Mouse (Mus musculus): ENCODE measurements around the gene Zcchc18. TPM values are rescaled to one million over a fixed set of nuclear protein-coding genes. Genes with fewer than 3 reads are reported as not detected.
A peak's percentile ranks its signal among the peaks of the same experiment; 100 is the strongest.
"Not testable (repeated sequence)": the region's sequence is repeated elsewhere in the genome, so short reads cannot be mapped to it uniquely, and the experiment has no call there.

Zcchc18 gene
- 7.7 and 8.4 TPM in 2 replicates for polyA plus RNA-seq (2015; fragmentation: Nextera tagmentation; extraction: Ambion mirVana)

DNA sequence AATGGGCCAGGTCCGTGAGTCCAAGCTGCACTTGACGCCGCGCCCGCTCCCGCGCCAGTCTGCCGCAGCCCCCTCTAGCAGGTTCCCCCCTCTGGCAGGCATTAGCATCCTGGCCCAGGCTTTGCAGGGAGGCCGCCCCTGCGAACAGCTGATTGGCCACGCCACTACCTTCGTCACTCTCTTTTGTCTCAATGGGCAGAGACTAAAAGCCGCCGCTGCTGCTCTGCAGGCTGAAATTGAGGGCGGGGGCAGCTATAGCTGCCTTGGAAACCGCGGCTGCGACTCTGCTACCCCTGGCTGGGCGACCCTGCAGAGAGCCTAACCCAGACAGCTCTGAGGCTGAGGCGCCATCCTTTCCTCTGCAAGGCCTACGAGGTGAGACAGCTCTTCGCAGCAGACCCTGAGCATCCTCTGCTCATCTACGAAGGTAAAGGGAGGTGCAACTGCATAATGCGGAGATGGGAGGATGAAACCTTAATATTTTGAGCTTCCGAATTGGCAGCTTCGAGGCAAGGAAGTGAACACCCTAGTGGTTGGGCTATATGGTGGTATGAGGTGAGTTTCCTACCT is at the start of gene Zcchc18:
Gene Zcchc18, plus strand, starts transcription at position 178 of the 570 bp plus-strand sequence.
- 26% methylated on average over 26 of the region's 26 CpGs for WGBS
- Histone ChIP-seq H3K36me3 (ENCODE audit: control insufficient read depth, insufficient read depth) (no peaks in the 10 kb centered on the region), H3K9me3 (ENCODE audit: control insufficient read depth) (no peaks in the 10 kb centered on the region), H3K4me3 (ENCODE audit: low read depth, low read length) (peak within 1 kb of the TSS; percentile 34), H3K27me3 (replicated peaks; ENCODE audit: control insufficient read depth, insufficient read depth, low read length) (0 out of 2 replicates have a peak, but pooled peaks cover 4% of the 10 kb centered on the region), H3K27ac (ENCODE audit: low read depth, low read length) (no peak within 1 kb of the TSS), H3K4me1 (replicated peaks; ENCODE audit: control insufficient read depth, insufficient read depth, low read length) (no peaks in the 10 kb centered on the region), H3K4me2 (replicated peaks; ENCODE audit: low read depth) (peak within 1 kb of the TSS; percentile 60), H3K9ac (ENCODE audit: low read depth, low read length) (no peak within 1 kb of the TSS)
- 0 out of 2 replicates have a peak, but pooled peaks have one; percentile 31 for ATAC-seq
- TF ChIP-seq CTCF (IDR thresholded peaks at IDR 0.05; ENCODE audit: low read depth): no peak

GRCm38 (mm10) chrX:136957583-136958279 is 35.2 kb upstream of the Zcchc18 start:
- 26% methylated on average over 13 of the region's 13 CpGs for whole genome bisulfite sequencing
- not testable (repeated sequence) for H3K4me1 ChIP-seq (replicated peaks; ENCODE audit: control insufficient read depth, insufficient read depth, low read length); H3K27me3 ChIP-seq (replicated peaks; ENCODE audit: control insufficient read depth, insufficient read depth, low read length); H3K9me3 ChIP-seq (ENCODE audit: control insufficient read depth); H3K9ac ChIP-seq (ENCODE audit: low read depth, low read length); H3K27ac ChIP-seq (ENCODE audit: low read depth, low read length); H3K36me3 ChIP-seq (ENCODE audit: control insufficient read depth, insufficient read depth)
- ATAC-seq: peak; percentile 98
- Histone ChIP-seq H3K4me3 (ENCODE audit: low read depth, low read length) (0 out of 2 replicates have a peak overlapping the region, but pooled peaks have one; percentile 14), H3K4me2 (replicated peaks; ENCODE audit: low read depth) (peak overlapping the region; percentile 54)

DNA sequence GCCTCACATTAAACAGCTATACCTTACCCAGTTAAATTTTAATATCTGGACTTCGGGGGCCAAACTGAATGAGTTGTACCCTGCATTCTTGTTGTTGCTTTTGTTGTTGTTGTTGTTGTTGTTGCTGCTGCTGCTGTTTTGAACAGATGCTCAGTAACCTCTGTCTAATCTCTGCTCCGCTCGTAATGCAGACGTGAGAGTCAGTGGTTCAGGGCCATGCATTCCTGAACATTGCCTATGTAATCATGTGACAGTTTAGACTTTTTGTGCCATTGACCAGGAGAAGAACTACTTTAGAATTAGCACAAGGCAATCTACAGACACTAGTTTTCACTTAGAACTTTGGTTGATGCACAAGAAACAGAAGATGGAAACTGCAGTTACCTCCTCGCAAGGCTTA is 34.7 kb upstream of the Zcchc18 start:
- not testable (repeated sequence) for H3K9ac ChIP-seq (ENCODE audit: low read depth, low read length); H3K4me1 ChIP-seq (replicated peaks; ENCODE audit: control insufficient read depth, insufficient read depth, low read length); H3K4me3 ChIP-seq (ENCODE audit: low read depth, low read length); H3K27ac ChIP-seq (ENCODE audit: low read depth, low read length); H3K9me3 ChIP-seq (ENCODE audit: control insufficient read depth); ATAC-seq; H3K36me3 ChIP-seq (ENCODE audit: control insufficient read depth, insufficient read depth); H3K27me3 ChIP-seq (replicated peaks; ENCODE audit: control insufficient read depth, insufficient read depth, low read length)
- H3K4me2 ChIP-seq (replicated peaks; ENCODE audit: low read depth): peak overlapping the region; percentile 54
- 51% methylated on average over 5 of the region's 5 CpGs for WGBS

GRCm38 (mm10) chrX:136959688-136960087 is 33.3 kb upstream of the Zcchc18 start:
- Histone ChIP-seq H3K4me3 (ENCODE audit: low read depth, low read length) (no peak overlapping the region), H3K27ac (ENCODE audit: low read depth, low read length) (no peak overlapping the region), H3K4me2 (replicated peaks; ENCODE audit: low read depth) (no peak overlapping the region), H3K9me3 (ENCODE audit: control insufficient read depth) (no peaks in the 10 kb centered on the region), H3K9ac (ENCODE audit: low read depth, low read length) (no peak overlapping the region), H3K27me3 (replicated peaks; ENCODE audit: control insufficient read depth, insufficient read depth, low read length) (no peaks in the 10 kb centered on the region), H3K4me1 (replicated peaks; ENCODE audit: control insufficient read depth, insufficient read depth, low read length) (no peaks in the 10 kb centered on the region), H3K36me3 (ENCODE audit: control insufficient read depth, insufficient read depth) (no peaks in the 10 kb centered on the region)
- no peak; the same call in 1 of the 2 replicates for ATAC-seq
- 35% methylated on average over 2 of the region's 2 CpGs for whole genome bisulfite sequencing
- TF ChIP-seq CTCF (IDR thresholded peaks at IDR 0.05; ENCODE audit: low read depth): peak; percentile 66

- H3K4me2 ChIP-seq (replicated peaks; ENCODE audit: low read depth): peak within 1 kb of the TSS; percentile 63
- H3K27ac ChIP-seq (ENCODE audit: low read depth, low read length); H3K9ac ChIP-seq (ENCODE audit: low read depth, low read length); H3K9me3 ChIP-seq (ENCODE audit: control insufficient read depth); H3K27me3 ChIP-seq (replicated peaks; ENCODE audit: control insufficient read depth, insufficient read depth, low read length); ATAC-seq; H3K4me1 ChIP-seq (replicated peaks; ENCODE audit: control insufficient read depth, insufficient read depth, low read length); H3K36me3 ChIP-seq (ENCODE audit: control insufficient read depth, insufficient read depth): not testable (repeated sequence)
- 83% methylated on average over 6 of the region's 6 CpGs for WGBS
- H3K4me3 ChIP-seq (ENCODE audit: low read depth, low read length): peak within 1 kb of the TSS; percentile 33
These were observed 17.6 kb upstream of the Zcchc18 start, which contains the start of gene Tmsb15b2 for GRCm38 (mm10) chrX:136975397-136975796. Gene Tmsb15b2, minus strand, starts transcription at chrX:136975497.

- no peak for TF ChIP-seq CTCF (IDR thresholded peaks at IDR 0.05; ENCODE audit: low read depth)
- Histone ChIP-seq H3K4me1 (replicated peaks; ENCODE audit: control insufficient read depth, insufficient read depth, low read length) (no peaks in the 10 kb centered on the region), H3K27ac (ENCODE audit: low read depth, low read length) (no peak within 1 kb of the TSS), H3K4me3 (ENCODE audit: low read depth, low read length) (peak within 1 kb of the TSS; percentile 33), H3K9me3 (ENCODE audit: control insufficient read depth) (no peaks in the 10 kb centered on the region), H3K9ac (ENCODE audit: low read depth, low read length) (peak within 1 kb of the TSS; percentile 4; the same call in 1 of the 2 replicates), H3K4me2 (replicated peaks; ENCODE audit: low read depth) (peak within 1 kb of the TSS; percentile 63), H3K27me3 (replicated peaks; ENCODE audit: control insufficient read depth, insufficient read depth, low read length) (no peaks in the 10 kb centered on the region), H3K36me3 (ENCODE audit: control insufficient read depth, insufficient read depth) (no peaks in the 10 kb centered on the region)
- 29% methylated on average over 15 of the region's 15 CpGs for WGBS
- peak; percentile 100 for ATAC-seq
These were observed 16.4 kb upstream of the Zcchc18 start, which contains the start of the genes Tmsb15l and Tmsb15b1 for GRCm38 (mm10) chrX:136976424-136977084. Gene Tmsb15l, minus strand, starts transcription at chrX:136976869. Gene Tmsb15b1, minus strand, starts transcription at chrX:136976874.
